8 mouse cellular contexts compared by ENCODE assay signal in the genomic region with DNA sequence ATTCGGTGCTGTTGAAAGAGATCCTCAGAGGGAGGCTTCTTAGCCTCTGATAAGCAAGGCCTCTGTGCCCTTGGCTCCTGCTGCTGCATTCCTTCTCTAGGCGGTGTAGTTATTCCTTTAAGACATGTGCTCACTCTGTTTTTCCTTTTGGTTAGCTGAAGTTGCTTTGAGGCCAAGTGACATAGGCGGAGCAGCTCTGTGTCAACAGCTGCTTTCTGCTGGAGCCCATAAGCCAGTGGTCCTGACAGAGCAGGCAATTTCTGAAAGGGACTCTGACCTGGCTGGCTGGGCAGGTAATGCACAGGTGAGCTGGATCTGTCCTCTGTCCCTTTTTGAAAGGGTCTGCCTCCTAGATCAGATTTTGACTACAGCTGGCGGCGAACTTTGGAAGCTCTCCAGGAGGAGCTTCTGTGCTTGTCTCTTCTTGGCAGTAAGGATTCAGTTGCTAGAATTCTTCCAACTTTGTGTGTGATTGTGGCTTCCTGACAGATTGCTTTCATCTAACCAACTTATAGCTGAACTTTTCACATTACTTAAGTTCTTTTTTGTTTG. TPM values are rescaled to one million over a fixed set of nuclear protein-coding genes. Genes with fewer than 3 reads are reported as not detected.
A peak's percentile ranks its signal among the peaks of the same experiment; 100 is the strongest.
DNase-seq lines count a peak whose midpoint lies in the region; ATAC-seq lines count a peak whose summit lies in the region.

No protein-coding gene starts in this region.

- H3K36me3 ChIP-seq in lung, embryonic 16.5 days (ENCODE audit: control insufficient read depth, insufficient read depth, low read length) = 0 out of 2 replicates have a peak, but pooled peaks cover 2% of the 10 kb centered on the region

- peak overlapping the region; percentile 85 for H3K27ac ChIP-seq in lung, embryonic 16.5 days (ENCODE audit: low read length)

- intact Hi-C loops in gastrocnemius, postnatal 14 days (cut with DNase I; ENCODE audit: low total_unique reads) = no loop called here

- no peak overlapping the region for H3K4me3 ChIP-seq in lung, embryonic 16.5 days (ENCODE audit: low read length)

- ATAC-seq in lung, embryonic 16.5 days (ENCODE audit: low read depth) = peak; percentile 32; the same call in 1 of the 2 replicates

- H3K4me1 ChIP-seq in lung, embryonic 16.5 days (replicated peaks; ENCODE audit: control insufficient read depth, insufficient read depth, low read length) = peaks cover 38% of the 10 kb centered on the region

- H3K9ac ChIP-seq in lung, embryonic 16.5 days (ENCODE audit: low read length) = peak overlapping the region; percentile 8; the same call in 1 of the 2 replicates

- 0 out of 2 replicates have a peak overlapping the region, but pooled peaks have one; percentile 27 for H3K4me2 ChIP-seq in lung, embryonic 16.5 days (ENCODE audit: low read depth, low read length)

- no peaks in the 10 kb centered on the region for H3K27me3 ChIP-seq in lung, embryonic 16.5 days (ENCODE audit: control insufficient read depth, insufficient read depth, low read depth, low read length)

- DNase-seq in embryo, embryonic 10 days (ENCODE audit: low spot score) = peak; percentile 8
- DNase-seq in embryo, embryonic 9.5 days (ENCODE audit: extremely low spot score) = no peak
- peak; percentile 23 for DNase-seq in ZHBTc4 (ENCODE audit: low read depth, low spot score)
- DNase-seq in gastrocnemius, postnatal 14 days = peak; percentile 56
- peak; percentile 50 for DNase-seq in kidney, adult 9 months
- peak; percentile 69 for DNase-seq in testis, postnatal 10 days (ENCODE audit: low spot score)
- no peak for DNase-seq in spleen, postnatal 36 days (ENCODE audit: low spot score in 2 of 2)

- H3K9me3 ChIP-seq in lung, embryonic 16.5 days (ENCODE audit: control insufficient read depth, low read length) = no peaks in the 10 kb centered on the region

- 26% methylated on average over 5 of the region's 5 CpGs for WGBS in lung, embryonic 16.5 days

RNA-seq across cellular contexts. Expression of a gene that starts 37.2 kb away (rescaled TPM):
- total RNA-seq in gastrocnemius, postnatal 14 days (2021) = 10 to 100 TPM; 27.8 to 28.7 TPM
- polyA plus RNA-seq in lung, embryonic 16.5 days (2015; fragmentation: Nextera tagmentation; extraction: Ambion mirVana) = 21.9 and 22.8 TPM in 2 replicates

Comparison
In these comparisons a context has a peak if more than half of its experiments do, and no peak if none do; other contexts are left out.
1. DNase-seq: peak in embryo, embryonic 10 days (single experiment), ZHBTc4 (single experiment), gastrocnemius, postnatal 14 days (single experiment), kidney, adult 9 months (single experiment) and testis, postnatal 10 days (single experiment); none in embryo, embryonic 9.5 days (single experiment) and spleen, postnatal 36 days (0 of 2).